In genomic region chr4:153417164-153417896, GRCm38 (mm10) we compare ENCODE assay signal across 9 mouse cellular contexts.
DNase-seq lines count a peak whose midpoint lies in the region; ATAC-seq and TF ChIP-seq lines count a peak whose summit lies in the region.
"Had no signal": no experiment of that assay in that cellular context is flagged by ENCODE, and none has a peak within 500 bp of the region (broad histone marks: within the 10 kb centered on the region; RNA-seq: fewer than 3 reads in every experiment).

No protein-coding gene starts in this region.

- H3K9ac ChIP-seq in liver, embryonic 11.5 days (ENCODE audit: low read depth, low read length), result no peak overlapping the region
- no peak overlapping the region for H3K9ac ChIP-seq in liver, postnatal 0 days (replicated peaks)
- H3K9ac ChIP-seq in embryonic facial prominence, embryonic 11.5 days (replicated peaks; ENCODE audit: low read length), result no peak overlapping the region; the same call in 1 of the 2 replicates
- H3K9ac ChIP-seq in hindbrain, postnatal 0 days (replicated peaks; ENCODE audit: low read length), result no peak overlapping the region
- H3K9ac ChIP-seq in neural tube, embryonic 15.5 days (replicated peaks), result no peak overlapping the region

- no peaks in the 10 kb centered on the region for H3K36me3 ChIP-seq in liver, embryonic 11.5 days (ENCODE audit: control insufficient read depth, insufficient read depth, low read length)
- H3K36me3 ChIP-seq in liver, postnatal 0 days (replicated peaks; ENCODE audit: insufficient read depth, low read length), result no peaks in the 10 kb centered on the region
- H3K36me3 ChIP-seq in embryonic facial prominence, embryonic 11.5 days (replicated peaks; ENCODE audit: control insufficient read depth, insufficient read depth, low read depth, low read length), result no peaks in the 10 kb centered on the region
- H3K36me3 ChIP-seq in hindbrain, postnatal 0 days (ENCODE audit: insufficient read depth, low read length), result no peaks in the 10 kb centered on the region
- H3K36me3 ChIP-seq in neural tube, embryonic 15.5 days, result no peaks in the 10 kb centered on the region

- H3K4me1 ChIP-seq in liver, embryonic 11.5 days (replicated peaks; ENCODE audit: control insufficient read depth, insufficient read depth, low read length), result peaks cover 6% of the 10 kb centered on the region
- no peaks in the 10 kb centered on the region for H3K4me1 ChIP-seq in liver, postnatal 0 days (ENCODE audit: insufficient read depth)
- no peaks in the 10 kb centered on the region for H3K4me1 ChIP-seq in embryonic facial prominence, embryonic 11.5 days (ENCODE audit: control insufficient read depth, insufficient read depth, low read length)
- peaks cover 5% of the 10 kb centered on the region for H3K4me1 ChIP-seq in hindbrain, postnatal 0 days (ENCODE audit: insufficient read depth, low read length)
- peaks cover 60% of the 10 kb centered on the region for H3K4me1 ChIP-seq in neural tube, embryonic 15.5 days

- H3K27me3 ChIP-seq in liver, embryonic 11.5 days (replicated peaks; ENCODE audit: control insufficient read depth, insufficient read depth, low read length), result 0 out of 2 replicates have a peak, but pooled peaks cover 2% of the 10 kb centered on the region
- no peaks in the 10 kb centered on the region for H3K27me3 ChIP-seq in liver, postnatal 0 days (ENCODE audit: insufficient read depth, low read length)
- no peaks in the 10 kb centered on the region; the same call in 1 of the 2 replicates for H3K27me3 ChIP-seq in embryonic facial prominence, embryonic 11.5 days (ENCODE audit: control insufficient read depth, insufficient read depth, low read length)
- no peaks in the 10 kb centered on the region for H3K27me3 ChIP-seq in hindbrain, postnatal 0 days (ENCODE audit: insufficient read depth, low read length)
- no peaks in the 10 kb centered on the region for H3K27me3 ChIP-seq in neural tube, embryonic 15.5 days (replicated peaks)

- WGBS in liver, embryonic 11.5 days, result 3% methylated on average over 21 of the region's 23 CpGs
- 5% methylated on average over 23 of the region's 23 CpGs for WGBS in liver, postnatal 0 days (ENCODE audit: insufficient replicate concordance)
- 7% methylated on average over 23 of the region's 23 CpGs for WGBS in embryonic facial prominence, embryonic 11.5 days
- WGBS in hindbrain, postnatal 0 days, result 3% methylated on average over 23 of the region's 23 CpGs
- WGBS in neural tube, embryonic 15.5 days, result 3% methylated on average over 23 of the region's 23 CpGs

- TF ChIP-seq EP300 in liver, postnatal 0 days (IDR thresholded peaks at IDR 0.05; ENCODE audit: low read depth), result no peak

- TF ChIP-seq CTCF in liver, postnatal 0 days (IDR thresholded peaks at IDR 0.05; ENCODE audit: low read depth), result no peak
- TF ChIP-seq CTCF in hindbrain, postnatal 0 days (IDR thresholded peaks at IDR 0.05; ENCODE audit: low read depth), result no peak

- H3K27ac ChIP-seq in liver, embryonic 11.5 days (ENCODE audit: low read depth, low read length), result no peak overlapping the region
- no peak overlapping the region for H3K27ac ChIP-seq in liver, postnatal 0 days (ENCODE audit: low read depth)
- H3K27ac ChIP-seq in embryonic facial prominence, embryonic 11.5 days (replicated peaks; ENCODE audit: low read depth, low read length), result no peak overlapping the region
- 0 out of 2 replicates have a peak overlapping the region, but pooled peaks have one; percentile 32 for H3K27ac ChIP-seq in hindbrain, postnatal 0 days
- no peak overlapping the region for H3K27ac ChIP-seq in neural tube, embryonic 15.5 days (replicated peaks)

- no peaks in the 10 kb centered on the region for H3K9me3 ChIP-seq in liver, embryonic 11.5 days (ENCODE audit: control insufficient read depth, low read length)
- H3K9me3 ChIP-seq in liver, postnatal 0 days (ENCODE audit: low read length), result no peaks in the 10 kb centered on the region
- no peaks in the 10 kb centered on the region for H3K9me3 ChIP-seq in embryonic facial prominence, embryonic 11.5 days (replicated peaks; ENCODE audit: control insufficient read depth, low read length)
- H3K9me3 ChIP-seq in hindbrain, postnatal 0 days (ENCODE audit: low read length), result no peaks in the 10 kb centered on the region
- H3K9me3 ChIP-seq in neural tube, embryonic 15.5 days (replicated peaks), result no peaks in the 10 kb centered on the region

- peak overlapping the region; percentile 58 for H3K4me2 ChIP-seq in liver, embryonic 11.5 days
- H3K4me2 ChIP-seq in liver, postnatal 0 days (ENCODE audit: low read depth, low read length), result no peak overlapping the region
- peak overlapping the region; percentile 37 for H3K4me2 ChIP-seq in embryonic facial prominence, embryonic 11.5 days (ENCODE audit: low read depth, low read length)
- H3K4me2 ChIP-seq in hindbrain, postnatal 0 days (ENCODE audit: low read depth, low read length), result peak overlapping the region; percentile 50
- H3K4me2 ChIP-seq in neural tube, embryonic 15.5 days, result peak overlapping the region; percentile 50

- H3K4me3 ChIP-seq in liver, embryonic 11.5 days (ENCODE audit: low read depth, low read length), result peak overlapping the region; percentile 17
- no peak overlapping the region for H3K4me3 ChIP-seq in liver, postnatal 0 days (ENCODE audit: low read depth, low read length)
- peak overlapping the region; percentile 8; the same call in 1 of the 2 replicates for H3K4me3 ChIP-seq in embryonic facial prominence, embryonic 11.5 days (ENCODE audit: low read depth, low read length)
- peak overlapping the region; percentile 11; the same call in 1 of the 2 replicates for H3K4me3 ChIP-seq in hindbrain, postnatal 0 days (ENCODE audit: low read length)
- peak overlapping the region; percentile 20 for H3K4me3 ChIP-seq in neural tube, embryonic 15.5 days (replicated peaks)

- ATAC-seq in liver, embryonic 11.5 days (replicated peaks; ENCODE audit: low FRiP score), result peak; percentile 64
- ATAC-seq in liver, postnatal 0 days, result no peak
- peak; percentile 72; the same call in 1 of the 2 replicates for ATAC-seq in embryonic facial prominence, embryonic 11.5 days (replicated peaks; ENCODE audit: insufficient number of reproducible peaks, low FRiP score, low TSS enrichment, low read depth)
- ATAC-seq in hindbrain, postnatal 0 days, result peak; percentile 54
- 0 out of 2 replicates have a peak, but pooled peaks have one; percentile 35 for ATAC-seq in neural tube, embryonic 15.5 days (ENCODE audit: low FRiP score)

- DNase-seq in liver, embryonic 11.5 days (ENCODE audit: low spot score), result peak; percentile 39
- DNase-seq in liver, postnatal 0 days, result no peak
- peak; percentile 48 for DNase-seq in embryonic facial prominence, embryonic 11.5 days (ENCODE audit: low spot score)
- no peak for DNase-seq in hindbrain, postnatal 0 days (ENCODE audit: low spot score)
- DNase-seq in thymus, postnatal 25 days, result no peak
- no peak for DNase-seq in gastrocnemius, postnatal 10 days
- DNase-seq in right cerebral cortex, postnatal 25 days, result no peak
- DNase-seq: layer of hippocampus, adult 9-11 months had no signal

Comparison
In these comparisons a context has a peak if more than half of its experiments do, and no peak if none do; other contexts are left out.
1. DNase-seq: peak in liver, embryonic 11.5 days (single experiment) and embryonic facial prominence, embryonic 11.5 days (single experiment); none in liver, postnatal 0 days (single experiment), hindbrain, postnatal 0 days (single experiment), thymus, postnatal 25 days (single experiment), gastrocnemius, postnatal 10 days (single experiment) and right cerebral cortex, postnatal 25 days (single experiment).